Mouse (Mus musculus) heart, postnatal 0 days (tissue): ENCODE results near the gene Slc22a16. TPM values are rescaled to one million over a fixed set of nuclear protein-coding genes. Genes with fewer than 3 reads are reported as not detected.
"Not testable (repeated sequence)": the region's sequence is repeated elsewhere in the genome, so short reads cannot be mapped to it uniquely, and the experiment has no call there.

Experiments
- ATAC-seq: fragments of 200-750 bp; cut with Nextera tagmentation; 2 replicates; pipeline ENCODE4 v1.8.0; 2017; ENCODE audit warnings: low read depth, moderate number of reproducible peaks, moderate library complexity; ENCODE audit not compliant: insufficient read depth
- DNase-seq: peaks from one replicate; pipeline ENCODE4 v3.0.0-alpha.2; 2016; ENCODE audit warnings: low spot score
- H3K27ac ChIP-seq: fragments of 300-500 bp; sonication (generic); 2 replicates; pipeline ENCODE4 v1.5.1; 2014; ENCODE audit warnings: low read depth, mild to moderate bottlenecking
- H3K27me3 ChIP-seq: fragments of 300-500 bp; sonication (generic); 2 replicates; pipeline ENCODE4 v1.6.1; 2014; ENCODE audit warnings: low read length, mixed read lengths; ENCODE audit not compliant: control insufficient read depth, insufficient read depth
- H3K36me3 ChIP-seq: fragments of 300-500 bp; sonication (generic); replicated peaks from 2 replicates; pipeline ENCODE4 v1.6.1; 2014; ENCODE audit warnings: low read length, mixed read lengths; ENCODE audit not compliant: control insufficient read depth, insufficient read depth
- H3K4me1 ChIP-seq: fragments of 300-500 bp; sonication (generic); 2 replicates; pipeline ENCODE4 v1.6.1; 2014; ENCODE audit warnings: antibody characterized with exemption; ENCODE audit not compliant: control insufficient read depth, insufficient read depth
- H3K4me2 ChIP-seq: fragments of 300-500 bp; sonication (generic); 2 replicates; pipeline ENCODE4 v1.6.1; 2014; ENCODE audit warnings: low read depth, mild to moderate bottlenecking, low read length, moderate library complexity
- H3K4me3 ChIP-seq: fragments of 300-500 bp; sonication (generic); 2 replicates; pipeline ENCODE4 v1.5.1; 2014; ENCODE audit warnings: low read depth, low read length
- H3K9ac ChIP-seq: fragments of 300-500 bp; sonication (generic); replicated peaks from 2 replicates; pipeline ENCODE4 v1.6.1; 2014; ENCODE audit warnings: low read depth, low read length, mixed read lengths
- H3K9me3 ChIP-seq: fragments of 300-500 bp; sonication (generic); replicated peaks from 2 replicates; pipeline ENCODE4 v1.6.1; 2016; ENCODE audit warnings: low read length; ENCODE audit not compliant: control insufficient read depth
- CTCF ChIP-seq: IDR thresholded peaks from 2 replicates; pipeline ENCODE4 v1.5.1; 2016; ENCODE audit warnings: antibody characterized with exemption, control low read depth, low read depth
- EP300 ChIP-seq: IDR thresholded peaks from 2 replicates; pipeline ENCODE4 v1.6.1; 2016; ENCODE audit warnings: antibody characterized with exemption, low read depth
- WGBS: fragments of 180-500 bp; shearing (Covaris S2); extraction: QIAGEN DNeasy Blood & Tissue Kit; methylation state at CpG from one replicate; pipeline ENCODE4 v1.1.7; 2014; 5-methylcytosine and 5-hydroxymethylcytosine counted together
- polyA plus RNA-seq: library from polyadenylated mRNA; unstranded; fragments of >200 nt; fragmentation: Nextera tagmentation; extraction: Ambion mirVana; gene quantifications from 2 replicates; pipeline ENCODE4 v1.2.1, GENCODE M21; 2015
- total RNA-seq: library from RNA; depleted of rRNA; stranded (reverse); fragments of >200 nt; gene quantifications from 2 replicates; pipeline ENCODE4 v1.2.3, GENCODE M21; 2014; ENCODE audit warnings: low replicate concordance

The Slc22a16 gene
- total and polyA plus RNA-seq, 2 experiments from 2014 or later = not detected

GRCm38 (mm10) chr10:40530661-40531060, 39.5 kb upstream of the Slc22a16 start:
- Histone ChIP-seq H3K4me2 (no peak overlapping the region), H3K4me1 (no peaks in the 10 kb centered on the region), H3K36me3 (no peaks in the 10 kb centered on the region), H3K4me3 (no peak overlapping the region), H3K27me3 (no peaks in the 10 kb centered on the region), H3K9me3 (0 out of 2 replicates have a peak, but pooled peaks cover 6% of the 10 kb centered on the region), H3K9ac (no peak overlapping the region), H3K27ac (no peak overlapping the region)
- no peak for TF ChIP-seq CTCF
- TF ChIP-seq EP300 = no peak
- 58% methylated on average over 3 of the region's 3 CpGs for WGBS
- DNase-seq (no peak), ATAC-seq (no peak)

DNA sequence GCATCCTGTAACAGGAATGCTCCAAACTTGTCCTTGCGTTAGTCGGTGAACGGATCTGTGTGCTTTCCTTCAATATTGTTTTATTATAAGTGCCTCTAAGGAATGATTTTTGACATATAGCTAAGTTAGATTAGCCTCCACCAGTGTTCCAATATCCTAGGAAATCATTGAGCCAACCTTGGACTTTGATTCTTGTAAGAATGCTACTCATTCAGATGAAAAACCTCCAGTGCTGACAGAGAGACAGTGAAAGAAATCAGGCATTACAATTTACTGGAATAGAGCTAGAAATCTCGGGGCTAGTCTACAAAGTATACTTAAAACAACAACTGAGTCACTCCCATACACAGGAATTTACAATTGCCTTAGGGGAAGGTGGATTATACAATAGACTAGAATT, 37.5 kb upstream of the Slc22a16 start:
- H3K27ac ChIP-seq = not testable (repeated sequence)

DNA sequence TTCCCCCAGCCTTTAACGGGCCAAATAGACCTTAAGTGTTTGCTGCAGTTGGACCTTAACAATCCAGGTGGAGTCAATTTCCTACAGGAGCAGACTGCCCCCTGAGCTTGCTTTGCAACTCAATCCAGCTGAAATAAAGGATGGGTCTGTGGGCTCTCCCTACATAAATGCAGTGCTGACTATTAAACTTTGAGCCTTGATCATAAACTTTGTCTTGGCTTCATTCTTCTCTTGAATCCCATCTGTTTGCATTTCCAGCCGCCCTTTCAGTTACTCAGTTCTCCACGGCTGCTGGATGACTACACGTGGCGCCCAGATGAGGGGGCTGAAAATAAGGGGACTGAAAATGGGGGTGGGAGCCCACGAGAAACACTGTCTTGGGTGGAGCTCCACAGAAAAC, 28.8 kb upstream of the Slc22a16 start:
- Histone ChIP-seq H3K27ac (no peak overlapping the region), H3K27me3 (no peaks in the 10 kb centered on the region), H3K4me1 (no peaks in the 10 kb centered on the region), H3K9ac (no peak overlapping the region), H3K4me3 (no peak overlapping the region), H3K36me3 (no peaks in the 10 kb centered on the region), H3K4me2 (no peak overlapping the region), H3K9me3 (no peaks in the 10 kb centered on the region)
- no peak for ATAC-seq
- 79% methylated on average over 6 of the region's 6 CpGs for WGBS
- TF ChIP-seq EP300 (no peak), CTCF (no peak)
- no peak for DNase-seq

More for the DNA sequence above, 37.5 kb upstream of the Slc22a16 start:
- not testable (repeated sequence) for DNase-seq, H3K36me3 ChIP-seq, H3K27me3 ChIP-seq, H3K9ac ChIP-seq, H3K4me1 ChIP-seq, H3K9me3 ChIP-seq, H3K4me3 ChIP-seq, ATAC-seq, H3K4me2 ChIP-seq
- WGBS = 86% methylated on average over 4 of the region's 4 CpGs

GRCm38 (mm10) chr10:40549317-40549716, 20.8 kb upstream of the Slc22a16 start:
- no peak overlapping the region for H3K27ac ChIP-seq
- WGBS = 49% methylated on average over 2 of the region's 2 CpGs
- no peak overlapping the region for H3K9ac ChIP-seq
- DNase-seq = no peak
- no peak overlapping the region for H3K4me3 ChIP-seq
- H3K9me3 ChIP-seq = no peaks in the 10 kb centered on the region
- no peaks in the 10 kb centered on the region for H3K4me1 ChIP-seq
- H3K36me3 ChIP-seq = no peaks in the 10 kb centered on the region
- TF ChIP-seq EP300 (no peak), CTCF (no peak)
- H3K27me3 ChIP-seq = no peaks in the 10 kb centered on the region
- H3K4me2 ChIP-seq = no peak overlapping the region
- ATAC-seq = no peak

- WGBS = 51% methylated on average over 2 of the region's 2 CpGs
- H3K4me2 ChIP-seq = no peak overlapping the region
Measured at GRCm38 (mm10) chr10:40551801-40552200, 18.3 kb upstream of the Slc22a16 start.

DNA sequence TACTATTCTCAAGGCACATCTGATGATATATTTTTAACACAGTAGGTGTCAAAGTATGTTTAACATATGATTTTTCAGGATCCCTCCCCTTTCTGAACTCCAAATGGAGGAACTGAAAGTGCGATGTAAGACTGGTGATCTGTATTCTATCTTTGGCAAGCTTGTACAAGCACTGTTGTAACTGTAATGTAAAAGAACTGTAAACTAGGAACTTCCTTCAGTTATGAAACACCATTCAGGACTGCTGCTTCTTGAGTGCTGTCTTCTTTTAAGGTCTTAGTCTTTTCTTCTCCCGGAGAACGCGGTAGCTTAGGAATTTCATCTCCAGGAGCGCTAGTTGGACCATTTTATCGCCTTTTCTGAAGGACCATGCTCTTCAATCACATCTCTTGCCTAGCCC, 4.4 kb upstream of the Slc22a16 start:
- H3K27ac ChIP-seq, H3K27me3 ChIP-seq, H3K4me1 ChIP-seq, ATAC-seq, H3K9ac ChIP-seq, H3K36me3 ChIP-seq, H3K9me3 ChIP-seq, H3K4me3 ChIP-seq, DNase-seq, H3K4me2 ChIP-seq: not testable (repeated sequence)
- WGBS = 91% methylated on average over 6 of the region's 6 CpGs

More at GRCm38 (mm10) chr10:40551801-40552200, 18.3 kb upstream of the Slc22a16 start:
- no peak overlapping the region for H3K27ac ChIP-seq
- DNase-seq = no peak
- no peaks in the 10 kb centered on the region for H3K36me3 ChIP-seq
- no peaks in the 10 kb centered on the region for H3K27me3 ChIP-seq
- no peak for ATAC-seq
- H3K9ac ChIP-seq = no peak overlapping the region
- no peak overlapping the region for H3K4me3 ChIP-seq
- H3K4me1 ChIP-seq = no peaks in the 10 kb centered on the region
- no peaks in the 10 kb centered on the region for H3K9me3 ChIP-seq
- TF ChIP-seq EP300 = no peak
- no peak for TF ChIP-seq CTCF
